Mouse (Mus musculus) stomach, postnatal 0 days (tissue): ENCODE data around the gene Gm36210. TPM values are rescaled to one million over a fixed set of nuclear protein-coding genes. Genes with fewer than 3 reads are reported as not detected.
"Not testable (repeated sequence)": the region's sequence is repeated elsewhere in the genome, so short reads cannot be mapped to it uniquely, and the experiment has no call there.

Experiments
- ATAC-seq: fragments of 200-750 bp; cut with Nextera tagmentation; 2 replicates; pipeline ENCODE4 v1.8.0; 2017; ENCODE audit not compliant: low FRiP score, low TSS enrichment
- DNase-seq: peaks from one replicate; pipeline ENCODE4 v3.0.0-alpha.2; 2016; ENCODE audit warnings: low spot score
- H3K27ac ChIP-seq: fragments of 300-500 bp; sonication (generic); replicated peaks from 2 replicates; pipeline ENCODE4 v1.5.1; 2014; ENCODE audit warnings: mild to moderate bottlenecking, control low read depth
- H3K27me3 ChIP-seq: fragments of 300-500 bp; sonication (generic); 2 replicates; pipeline ENCODE4 v1.6.1; 2014; ENCODE audit warnings: low read length; ENCODE audit not compliant: control insufficient read depth, insufficient read depth
- H3K36me3 ChIP-seq: fragments of 300-500 bp; sonication (generic); 2 replicates; pipeline ENCODE4 v1.6.1; 2014; ENCODE audit warnings: low read length, mixed read lengths; ENCODE audit not compliant: control insufficient read depth, insufficient read depth
- H3K4me1 ChIP-seq: fragments of 300-500 bp; sonication (generic); replicated peaks from 2 replicates; pipeline ENCODE4 v1.6.1; 2014; ENCODE audit warnings: antibody characterized with exemption; ENCODE audit not compliant: control insufficient read depth, insufficient read depth
- H3K4me2 ChIP-seq: fragments of 300-500 bp; sonication (generic); replicated peaks from 2 replicates; pipeline ENCODE4 v1.6.1; 2014; ENCODE audit warnings: low read depth, mild to moderate bottlenecking, control low read depth, moderate library complexity
- H3K4me3 ChIP-seq: fragments of 300-500 bp; sonication (generic); 2 replicates; pipeline ENCODE4 v1.5.1; 2014; ENCODE audit warnings: low read depth, low read length, control low read depth
- H3K9ac ChIP-seq: fragments of 300-500 bp; sonication (generic); 2 replicates; pipeline ENCODE4 v1.6.1; 2014; ENCODE audit warnings: mild to moderate bottlenecking, low read length, control low read depth, mixed read lengths
- H3K9me3 ChIP-seq: fragments of 300-500 bp; sonication (generic); 2 replicates; pipeline ENCODE4 v1.6.1; 2016; ENCODE audit warnings: low read length; ENCODE audit not compliant: control insufficient read depth
- CTCF ChIP-seq: IDR thresholded peaks from 2 replicates; pipeline ENCODE4 v1.5.1; 2016; ENCODE audit warnings: antibody characterized with exemption, low read depth, mild to moderate bottlenecking, moderate library complexity
- EP300 ChIP-seq: optimal IDR thresholded peaks from 2 replicates; pipeline ENCODE3; 2016; ENCODE audit warnings: antibody characterized with exemption
- WGBS: fragments of 180-500 bp; shearing (Covaris S2); extraction: QIAGEN DNeasy Blood & Tissue Kit; methylation state at CpG from one replicate; pipeline ENCODE4 v1.1.7; 2014; 5-methylcytosine and 5-hydroxymethylcytosine counted together
- polyA plus RNA-seq: library from polyadenylated mRNA; unstranded; fragments of >200 nt; fragmentation: Nextera tagmentation; extraction: Ambion mirVana; gene quantifications from 2 replicates; pipeline ENCODE4 v1.2.1, GENCODE M21; 2015

Gene Gm36210
- polyA plus RNA-seq, 1 experiment from 2014 or later: not detected

GRCm38 (mm10) chr7:4864130-4864845, 42.0 kb downstream of the Gm36210 start:
- Histone ChIP-seq H3K4me1 (0 out of 2 replicates have a peak, but pooled peaks cover 5% of the 10 kb centered on the region), H3K27ac (no peak overlapping the region), H3K4me2 (no peak overlapping the region), H3K36me3 (no peaks in the 10 kb centered on the region), H3K9ac (no peak overlapping the region), H3K27me3 (no peaks in the 10 kb centered on the region), H3K4me3 (no peak overlapping the region), H3K9me3 (no peaks in the 10 kb centered on the region)
- DNase-seq (no peak), ATAC-seq (no peak)
- 72% methylated on average over 5 of the region's 5 CpGs for WGBS
- TF ChIP-seq CTCF (no peak), EP300 (no peak)

DNA sequence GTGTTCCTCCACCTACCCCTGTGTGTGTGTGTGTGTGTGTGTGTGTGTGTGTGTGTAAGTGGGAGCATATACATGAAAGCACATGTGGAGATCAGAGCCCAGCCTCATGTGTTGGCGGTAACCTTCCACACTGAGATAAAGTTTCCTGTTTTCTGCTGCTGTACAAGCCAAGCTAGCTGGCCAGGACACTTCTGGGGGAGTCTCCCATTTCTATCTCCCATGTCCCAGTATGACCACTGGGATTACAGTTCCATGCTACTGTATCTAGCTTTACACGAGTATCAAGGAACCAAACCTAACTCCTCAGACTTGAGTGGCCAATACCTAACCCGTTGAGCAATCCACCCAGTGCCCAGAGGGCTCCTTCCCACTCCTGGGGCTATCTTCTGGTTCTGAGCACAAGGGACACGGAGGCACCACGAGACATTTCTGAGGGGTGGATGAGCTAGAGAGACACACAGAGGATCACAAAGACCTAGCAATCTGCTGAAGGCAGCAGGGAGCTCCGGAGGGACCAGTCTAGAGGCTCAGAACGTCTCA, 42.7 kb downstream of the Gm36210 start:
- Histone ChIP-seq H3K27ac (no peak overlapping the region), H3K27me3 (no peaks in the 10 kb centered on the region)
- 71% methylated on average over 7 of the region's 7 CpGs for WGBS

GRCm38 (mm10) chr7:4863041-4863440, 43.3 kb downstream of the Gm36210 start:
- ATAC-seq (no peak), DNase-seq (peak; percentile 58)
- Histone ChIP-seq H3K27me3 (no peaks in the 10 kb centered on the region), H3K36me3 (no peaks in the 10 kb centered on the region), H3K27ac (no peak overlapping the region), H3K4me1 (0 out of 2 replicates have a peak, but pooled peaks cover 5% of the 10 kb centered on the region), H3K4me3 (no peak overlapping the region), H3K4me2 (no peak overlapping the region), H3K9me3 (no peaks in the 10 kb centered on the region), H3K9ac (no peak overlapping the region)
- 5% methylated on average over 1 of the region's 1 CpGs for WGBS
- TF ChIP-seq EP300: no peak
- no peak for TF ChIP-seq CTCF

More for the DNA sequence above, 42.7 kb downstream of the Gm36210 start:
- Histone ChIP-seq H3K9me3 (no peaks in the 10 kb centered on the region), H3K4me1 (0 out of 2 replicates have a peak, but pooled peaks cover 5% of the 10 kb centered on the region), H3K36me3 (no peaks in the 10 kb centered on the region), H3K9ac (no peak overlapping the region), H3K4me3 (no peak overlapping the region), H3K4me2 (no peak overlapping the region)
- TF ChIP-seq CTCF (no peak), EP300 (no peak)
- DNase-seq (no peak), ATAC-seq (no peak)

GRCm38 (mm10) chr7:4860926-4861325, 45.4 kb downstream of the Gm36210 start:
- H3K4me3 ChIP-seq, H3K4me1 ChIP-seq, ATAC-seq, DNase-seq, H3K27me3 ChIP-seq, H3K27ac ChIP-seq, H3K9ac ChIP-seq, H3K4me2 ChIP-seq, H3K36me3 ChIP-seq, H3K9me3 ChIP-seq: not testable (repeated sequence)
- 68% methylated on average over 3 of the region's 3 CpGs for WGBS

- WGBS: 34% methylated on average over 12 of the region's 12 CpGs
- no peak overlapping the region for H3K27ac ChIP-seq
- H3K4me2 ChIP-seq: no peak overlapping the region
- no peak overlapping the region for H3K4me3 ChIP-seq
- no peak for ATAC-seq
- H3K27me3 ChIP-seq: no peaks in the 10 kb centered on the region
- DNase-seq: no peak
- no peak for TF ChIP-seq CTCF
- no peaks in the 10 kb centered on the region for H3K4me1 ChIP-seq
- H3K9me3 ChIP-seq: no peaks in the 10 kb centered on the region
- H3K9ac ChIP-seq: no peak overlapping the region
- no peaks in the 10 kb centered on the region for H3K36me3 ChIP-seq
These were observed 46.8 kb downstream of the Gm36210 start for GRCm38 (mm10) chr7:4859418-4859978.

DNA sequence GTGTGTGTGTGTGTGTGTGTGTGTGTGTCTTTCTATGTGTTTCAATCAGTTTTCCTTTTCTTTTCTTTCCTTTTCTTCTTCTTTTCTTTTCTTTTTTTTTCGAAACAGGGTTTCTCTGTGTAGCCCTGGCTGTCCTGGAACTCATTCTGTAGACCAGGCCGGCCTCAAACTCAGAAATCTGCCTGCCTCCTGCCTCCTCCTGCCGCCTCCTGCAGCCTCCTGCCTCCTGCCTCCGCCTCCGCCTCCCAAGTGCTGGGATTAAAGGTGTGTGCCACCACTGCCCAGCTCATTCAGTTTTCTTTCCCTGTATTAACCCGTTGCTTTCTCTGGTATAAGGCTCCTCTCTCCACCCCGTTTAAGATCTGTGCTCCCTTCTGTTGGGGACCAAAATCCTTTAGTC, 49.0 kb downstream of the Gm36210 start:
- TF ChIP-seq EP300 (no peak), CTCF (no peak)
- H3K4me3 ChIP-seq: no peak overlapping the region
- H3K9ac ChIP-seq: no peak overlapping the region
- H3K4me2 ChIP-seq: no peak overlapping the region
- H3K36me3 ChIP-seq: no peaks in the 10 kb centered on the region
- H3K9me3 ChIP-seq: no peaks in the 10 kb centered on the region
- DNase-seq (no peak), ATAC-seq (no peak)
- H3K4me1 ChIP-seq: no peaks in the 10 kb centered on the region
- no peak overlapping the region for H3K27ac ChIP-seq
- 58% methylated on average over 7 of the region's 7 CpGs for WGBS
- no peaks in the 10 kb centered on the region for H3K27me3 ChIP-seq
